Mouse (Mus musculus) embryonic stem cell, embryonic (primary cell): ENCODE data around the gene Napa.

Experiments used
- CTCF ChIA-PET, 4 experiments: fragments of 300-600 bp in 2 of 4; fragments of 350-600 bp in 2 of 4; sonication (Branson Sonifier 250); formaldehyde crosslinking; loops; one replicate each; lab custom pipeline; 2022; ENCODE audit warnings: inconsistent platforms in 2 of 4; lab: Charles Lee
- POLR2A ChIA-PET, 4 experiments: fragments of 300-600 bp in 2 of 4; fragments of 350-600 bp in 2 of 4; sonication (Branson Sonifier 250); formaldehyde crosslinking; loops; one replicate each; lab custom pipeline; 2022; ENCODE audit warnings: antibody characterized with exemption in 4 of 4, inconsistent platforms in 1 of 4; lab: Charles Lee

Napa gene

DNA sequence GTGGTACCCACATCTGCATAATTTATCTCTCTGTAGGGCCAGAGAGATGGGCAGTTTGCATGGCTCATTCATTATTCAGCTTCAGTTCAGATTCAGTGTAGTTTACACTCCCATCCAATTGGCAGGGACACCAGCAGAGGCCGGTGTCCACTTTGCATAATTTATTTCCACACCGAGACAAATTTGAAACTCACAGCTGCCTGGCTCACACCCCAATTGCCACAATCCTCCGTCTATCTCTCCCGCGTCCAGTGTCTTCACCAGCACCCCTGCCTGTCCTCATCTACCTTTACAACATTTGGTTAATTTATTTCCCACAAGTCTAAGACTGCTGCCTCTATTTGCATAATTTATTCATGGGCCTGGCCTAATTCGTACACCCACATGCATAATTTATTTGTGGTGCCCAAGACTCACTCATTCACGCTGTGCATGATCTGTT is 36.7 kb downstream of the Napa start:
- ChIA-PET CTCF (interaction anchor here in 1 of 4 experiments (0.6 kb wide), 1 partner anchor 36 kb away, joined by 6 read pairs; the partner anchor contains the start of gene Napa), POLR2A (interaction anchor here in 1 of 4 experiments (1.0 kb wide), 2 partner anchors 15 to 37 kb away, joined by 3 read pairs; partner anchors contain the start of gene Kptn)

DNA sequence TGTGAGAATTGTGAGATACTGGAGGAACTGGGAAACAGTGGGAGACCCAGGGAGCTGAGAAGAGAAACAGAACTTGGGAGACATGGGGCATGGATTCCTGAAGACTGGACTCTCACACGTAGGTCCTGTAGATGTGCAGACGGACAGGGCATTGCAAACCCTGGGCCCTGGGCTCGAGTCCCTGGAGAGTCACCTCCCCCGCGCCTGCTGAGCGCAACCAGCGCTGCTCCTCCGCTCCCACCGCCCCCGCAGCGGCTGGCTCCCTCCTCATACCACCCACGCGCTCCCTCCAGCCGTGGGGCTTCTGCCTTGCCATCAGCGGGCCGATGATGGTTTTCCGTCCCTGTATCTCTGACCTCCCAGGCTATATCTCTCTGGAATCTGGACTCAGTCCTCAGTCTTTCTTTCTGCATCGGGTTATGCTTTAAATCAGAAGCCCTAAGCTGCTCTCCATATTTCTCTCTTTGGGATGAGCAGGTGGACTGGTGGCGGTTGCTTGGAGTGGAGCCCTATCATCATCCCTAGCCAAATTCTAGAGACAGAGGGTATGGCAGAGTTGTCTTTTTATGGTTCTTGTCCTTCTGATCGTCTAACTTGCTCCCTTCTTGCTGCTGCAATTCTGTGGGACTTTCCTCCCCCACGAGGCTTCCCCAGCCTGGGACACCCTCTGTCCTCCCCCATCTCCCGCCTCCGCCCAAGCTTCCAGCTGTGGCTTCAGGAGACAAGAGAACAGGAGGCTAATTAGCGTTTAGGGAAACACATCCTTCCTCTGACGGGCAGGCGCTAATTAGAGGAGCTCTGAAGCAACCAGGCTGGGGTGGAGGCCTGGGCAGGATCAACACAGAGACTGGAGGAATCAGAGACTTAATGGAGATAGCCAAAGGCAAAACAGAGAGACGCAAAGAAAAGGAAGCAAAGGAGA is 48.5 kb downstream of the Napa start:
- ChIA-PET CTCF (interaction anchor here in 2 of 4 experiments (0.7 kb wide), 2 partner anchors 97 to 235 kb away, joined by 4 read pairs; no protein-coding TSS in a partner anchor), POLR2A (interaction anchor here in 1 of 4 experiments (1.5 kb wide), 1 partner anchor 17 kb away, joined by 4 read pairs; the partner anchor contains the start of gene Slc8a2)

- POLR2A ChIA-PET, result interaction anchor here in 1 of 4 experiments (1.0 kb wide), 1 partner anchor 18 kb away, joined by 3 read pairs; the partner anchor contains the start of gene Slc8a2
- CTCF ChIA-PET, result no interaction called here
These were observed 49.4 kb downstream of the Napa start for GRCm38 (mm10) chr7:16147643-16148042.

DNA sequence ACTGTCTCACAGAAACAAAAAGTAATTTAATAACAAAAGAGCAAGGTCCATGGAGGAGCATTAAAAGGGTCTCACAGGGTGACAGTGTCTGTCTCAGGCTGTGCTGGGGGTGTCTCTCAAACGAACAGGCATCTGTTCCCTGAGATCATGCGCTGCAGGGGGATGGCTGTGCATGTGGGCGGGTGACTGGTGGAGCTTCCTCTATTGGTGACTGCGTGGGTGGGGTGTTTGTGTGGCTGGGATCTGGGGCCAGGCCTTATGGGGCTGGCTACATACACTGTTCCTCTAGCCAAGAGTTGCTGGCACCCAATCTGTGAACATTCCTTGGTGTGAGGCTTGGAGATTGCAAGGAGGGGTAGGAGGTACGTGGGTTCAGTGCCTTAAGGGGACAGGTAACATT is 51.0 kb downstream of the Napa start:
- POLR2A ChIA-PET, result interaction anchor here in 1 of 4 experiments (1.6 kb wide), 1 partner anchor 41 kb away, joined by 4 read pairs; no protein-coding TSS in a partner anchor
- CTCF ChIA-PET, result interaction anchor here in 2 of 4 experiments (0.5 to 0.7 kb wide), 2 partner anchors 105 to 121 kb away, joined by 3 read pairs; no protein-coding TSS in a partner anchor

DNA sequence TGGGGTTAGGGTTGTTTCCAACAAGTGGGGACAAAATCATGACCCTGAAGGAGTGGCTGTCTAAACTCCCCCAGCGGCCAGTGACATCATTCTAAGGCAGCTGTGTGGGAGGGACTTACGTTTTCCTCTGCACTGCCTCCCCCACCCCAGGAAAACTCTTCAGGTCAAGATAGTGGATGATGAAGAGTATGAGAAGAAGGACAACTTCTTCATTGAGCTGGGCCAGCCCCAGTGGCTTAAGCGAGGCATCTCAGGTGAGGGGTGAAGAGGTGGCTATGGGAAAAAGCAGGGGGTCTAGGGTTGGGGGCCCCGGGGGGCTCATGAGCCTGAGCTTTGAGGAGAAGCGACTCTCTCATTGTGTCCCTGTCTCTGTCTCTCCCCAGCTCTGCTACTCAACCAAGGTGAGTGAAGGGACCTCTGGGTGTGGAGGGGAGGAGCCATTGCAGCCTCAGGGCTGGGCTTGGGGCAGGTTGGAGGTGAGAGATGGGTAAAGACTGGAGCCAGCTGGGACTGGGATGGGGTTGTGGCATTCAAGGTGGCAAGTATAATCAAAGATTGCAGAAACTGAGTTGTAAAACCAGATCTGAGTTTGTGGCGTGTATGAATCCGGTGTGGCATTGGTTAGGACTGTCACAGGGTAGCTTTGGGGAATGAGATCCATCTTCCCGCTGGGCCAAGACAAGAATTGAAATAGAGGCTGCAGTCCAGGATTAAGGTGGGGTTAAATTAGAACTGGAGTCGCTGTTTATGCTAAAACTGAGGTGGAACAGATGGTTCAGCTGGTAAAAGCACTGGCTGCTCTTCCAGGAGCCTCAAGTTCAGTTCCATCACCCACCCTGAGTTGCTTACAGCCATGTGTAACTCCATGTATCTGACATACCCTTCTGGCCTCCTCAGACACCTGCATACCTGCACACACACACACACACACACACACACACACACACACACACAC is 52.2 kb downstream of the Napa start:
- ChIA-PET CTCF (interaction anchor here (0.6 to 1.6 kb wide), 8 partner anchors 13 to 188 kb away, joined by 3 to 11 read pairs (median 4); partner anchors contain the start of gene Ehd2 (in 2 of the 4)), POLR2A (interaction anchor here in 2 of 4 experiments (0.7 to 1.6 kb wide), 4 partner anchors 42 to 250 kb away, joined by 3 to 5 read pairs (median 4); no protein-coding TSS in a partner anchor)

DNA sequence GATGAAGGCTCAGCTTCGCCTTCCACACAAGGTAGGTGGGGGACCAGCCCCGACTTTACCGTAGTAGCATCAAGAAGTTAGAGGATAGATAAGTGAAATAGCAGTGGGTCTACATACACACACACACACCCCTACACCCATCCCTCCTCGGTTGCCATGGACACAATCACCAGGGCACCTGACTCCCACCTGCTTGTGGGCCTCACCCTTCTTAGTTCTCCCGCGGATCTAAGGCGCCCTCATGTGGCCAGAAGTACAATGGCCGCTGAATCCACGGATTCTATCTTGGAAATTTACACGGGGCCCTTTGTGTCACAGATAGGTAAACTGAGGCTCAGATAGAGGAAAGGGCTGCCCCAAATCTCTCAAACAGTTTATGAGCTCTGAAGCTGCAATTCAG is 55.3 kb downstream of the Napa start:
- ChIA-PET POLR2A (interaction anchor here in 3 of 4 experiments (0.6 to 1.5 kb wide), 3 partner anchors 8 to 55 kb away, joined by 3 to 4 read pairs (median 3); partner anchors contain the start of gene Napa (in 1 of the 3)), CTCF (interaction anchor here (0.5 to 1.3 kb wide), 15 partner anchors 9 to 224 kb away, joined by 3 to 7 read pairs (median 3); partner anchors contain the start of genes Meis3 (in 2 of the 4), Napa (in 2 of the 4), Ehd2 (in 1 of the 4) and Kptn (in 1 of the 4))

DNA sequence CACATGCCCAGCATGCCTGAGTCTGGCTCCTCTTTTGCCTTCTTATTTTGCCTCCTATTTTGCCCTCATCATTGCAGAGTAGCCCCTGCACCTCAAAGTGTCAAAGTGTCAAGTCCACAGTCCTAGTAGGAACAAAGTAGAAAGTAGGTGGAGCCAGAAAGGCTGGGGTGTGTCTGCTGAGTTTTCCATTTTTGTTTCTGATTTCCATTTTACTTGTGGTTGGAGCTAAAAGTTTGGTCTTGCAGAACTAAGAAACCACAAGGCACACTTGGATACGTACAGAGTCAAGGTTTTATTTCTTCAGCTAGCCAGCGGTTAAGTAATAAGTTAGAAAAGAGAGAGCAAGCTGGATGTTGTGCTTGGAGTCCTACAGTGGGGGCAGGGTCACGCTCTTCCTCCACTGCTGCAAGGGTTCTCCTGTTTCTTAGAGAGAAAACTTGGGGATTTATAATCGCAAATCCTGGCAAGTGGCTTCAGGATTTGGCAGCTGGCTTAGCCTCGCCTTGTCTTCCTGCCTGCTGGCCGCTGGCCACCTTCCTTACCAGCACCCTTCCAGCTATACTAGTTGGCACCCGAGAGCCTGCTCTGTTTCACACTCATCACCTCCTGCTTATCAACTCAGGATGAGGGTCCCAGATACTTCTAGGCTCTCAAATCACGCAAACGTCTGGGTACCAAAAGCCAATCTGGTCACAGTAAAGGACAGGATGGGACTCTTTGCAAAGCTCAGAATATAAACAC is 57.0 kb downstream of the Napa start:
- ChIA-PET CTCF (interaction anchor here in 2 of 4 experiments (0.8 to 1.4 kb wide), 4 partner anchors 26 to 107 kb away, joined by 3 to 5 read pairs (median 4); partner anchors contain the start of genes Napa (in 1 of the 2) and Slc8a2 (in 1 of the 2)), POLR2A (interaction anchor here in 2 of 4 experiments (0.5 to 1.2 kb wide), 3 partner anchors 199 to 585 kb away, joined by 3 to 7 read pairs (median 4); no protein-coding TSS in a partner anchor)

DNA sequence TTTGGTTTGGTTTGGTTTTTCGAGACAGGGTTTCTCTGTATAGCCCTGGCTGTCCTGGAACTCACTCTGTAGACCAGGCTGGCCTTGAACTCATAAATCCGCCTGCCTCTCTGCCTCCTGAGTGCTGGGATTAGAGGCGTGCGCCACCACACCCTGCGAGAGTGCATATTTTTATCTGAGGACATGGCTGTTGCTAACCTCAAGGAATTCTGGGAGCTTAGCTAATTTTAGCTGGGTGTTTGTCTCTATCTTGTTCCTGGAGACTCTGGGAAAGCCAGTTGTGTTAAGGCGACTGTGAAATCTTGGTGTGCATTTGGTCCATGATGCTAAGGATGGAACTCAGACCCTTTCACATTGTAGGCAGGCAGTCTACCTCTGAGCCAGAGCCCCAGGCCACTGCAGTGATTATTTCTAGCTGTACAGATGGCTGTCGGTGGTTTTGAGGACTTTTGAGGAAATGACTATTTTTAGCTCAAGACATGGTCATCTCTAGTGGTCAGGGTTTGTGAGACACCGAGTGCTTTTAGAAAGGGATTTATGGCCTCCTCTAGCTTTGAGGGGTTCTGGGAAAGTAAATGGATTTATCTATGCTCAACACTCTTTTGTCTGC is 58.0 kb downstream of the Napa start:
- ChIA-PET CTCF (interaction anchor here in 2 of 4 experiments (0.7 to 1.4 kb wide), 2 partner anchors 96 to 106 kb away, joined by 3 to 5 read pairs; no protein-coding TSS in a partner anchor), POLR2A (interaction anchor here in 3 of 4 experiments (0.6 to 1.3 kb wide), 4 partner anchors 58 to 213 kb away, joined by 3 to 7 read pairs (median 4); partner anchors contain the start of gene Napa (in 1 of the 3))

DNA sequence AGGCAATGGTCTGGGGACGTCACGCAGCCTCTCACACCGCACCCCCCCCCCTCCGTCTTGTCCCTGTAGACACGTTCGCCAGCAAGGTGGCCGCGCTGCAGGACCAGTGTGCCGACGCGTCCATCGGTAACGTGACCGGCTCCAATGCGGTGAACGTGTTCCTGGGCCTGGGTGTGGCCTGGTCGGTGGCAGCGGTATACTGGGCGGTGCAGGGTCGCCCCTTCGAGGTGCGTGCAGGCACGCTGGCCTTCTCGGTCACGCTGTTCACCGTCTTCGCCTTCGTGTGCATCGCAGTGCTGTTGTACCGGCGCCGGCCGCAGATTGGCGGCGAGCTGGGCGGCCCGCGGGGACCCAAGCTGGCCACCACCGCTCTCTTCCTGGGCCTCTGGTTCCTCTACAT is 60.5 kb downstream of the Napa start:
- ChIA-PET CTCF (interaction anchor here in 3 of 4 experiments (0.7 to 2.0 kb wide), 6 partner anchors 16 to 208 kb away, joined by 3 to 4 read pairs (median 3); partner anchors contain the start of gene Meis3 (in 1 of the 3)), POLR2A (no interaction called here)

DNA sequence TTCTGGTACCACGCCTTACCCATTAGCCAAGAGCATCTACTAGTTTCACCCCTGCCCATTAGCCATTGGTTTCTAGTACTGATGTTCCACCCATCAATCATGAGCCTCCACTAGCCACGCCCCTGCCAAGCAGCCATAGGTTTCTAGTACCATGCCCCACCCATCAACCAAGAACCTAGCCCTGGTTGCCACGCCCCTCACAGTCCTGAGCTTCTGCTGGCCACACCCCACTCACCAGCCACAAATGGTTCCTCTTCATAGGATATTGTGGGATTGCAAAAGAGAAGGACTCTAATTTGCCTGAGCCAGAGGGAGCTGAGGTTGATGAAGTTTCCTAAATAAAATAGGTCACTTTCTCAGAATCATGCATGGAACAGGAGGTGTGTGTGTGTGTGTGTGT is 62.4 kb downstream of the Napa start:
- POLR2A ChIA-PET, result interaction anchor here (0.6 to 1.2 kb wide), 10 partner anchors 14 to 701 kb away, joined by 3 to 6 read pairs (median 4); partner anchors contain the start of genes Napa (in 3 of the 4), Meis3 (in 1 of the 4) and Slc8a2 (in 1 of the 4)
- CTCF ChIA-PET, result interaction anchor here (0.6 to 2.0 kb wide), 13 partner anchors 9 to 208 kb away, joined by 3 to 11 read pairs (median 4); partner anchors contain the start of genes Inafm1 (in 2 of the 4), Bicra (in 1 of the 4), Meis3 (in 1 of the 4) and Slc8a2 (in 1 of the 4)

DNA sequence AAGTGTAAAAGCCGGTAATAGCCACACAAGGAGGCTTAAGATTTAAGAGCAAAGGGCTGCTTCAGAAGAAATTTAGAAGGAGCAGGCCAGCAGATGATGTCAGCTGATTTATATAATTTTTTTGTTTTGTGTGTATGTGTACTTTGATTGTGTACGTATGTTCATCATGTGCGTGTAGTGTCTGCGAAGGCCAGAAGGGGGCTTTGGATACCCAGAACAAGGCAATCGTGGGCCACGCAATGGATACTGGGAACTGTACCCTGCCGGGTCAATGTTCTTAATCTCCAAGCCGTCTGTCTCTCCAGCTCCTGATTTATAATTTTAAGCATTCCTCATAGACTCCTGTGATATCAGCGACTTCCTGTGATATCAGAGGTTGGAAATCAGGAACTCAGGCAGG is 63.0 kb downstream of the Napa start:
- POLR2A ChIA-PET, result interaction anchor here in 3 of 4 experiments (0.6 to 1.2 kb wide), 7 partner anchors 12 to 701 kb away, joined by 3 to 7 read pairs (median 5); partner anchors contain the start of genes Meis3 (in 1 of the 3), Napa (in 1 of the 3) and Slc8a2 (in 1 of the 3)
- CTCF ChIA-PET, result interaction anchor here in 3 of 4 experiments (0.5 to 2.0 kb wide), 11 partner anchors 9 to 209 kb away, joined by 3 to 11 read pairs (median 3); partner anchors contain the start of genes Bicra (in 1 of the 3), Inafm1 (in 1 of the 3) and Meis3 (in 1 of the 3)

GRCm38 (mm10) chr7:16162036-16162435 is 63.8 kb downstream of the Napa start:
- CTCF ChIA-PET, result interaction anchor here in 2 of 4 experiments (0.6 to 2.0 kb wide), 4 partner anchors 9 to 101 kb away, joined by 3 to 11 read pairs (median 5); partner anchors contain the start of gene Meis3 (in 1 of the 2)
- POLR2A ChIA-PET, result interaction anchor here in 1 of 4 experiments (0.6 kb wide), 1 partner anchor 423 kb away, joined by 5 read pairs; no protein-coding TSS in a partner anchor
